Mouse (Mus musculus) megakaryocyte, embryonic 14.5 days (primary cell): ENCODE results near the gene Pla2g4e. TPM values are rescaled to one million over a fixed set of nuclear protein-coding genes. Genes with fewer than 3 reads are reported as not detected.

Source experiments
- H3K27me3 ChIP-seq: replicated peaks from 2 replicates; pipeline ENCODE3; 2012; ENCODE audit warnings: inconsistent platforms
- H3K36me3 ChIP-seq: replicated peaks from 2 replicates; pipeline ENCODE3; 2012; ENCODE audit warnings: low read length, inconsistent platforms, mixed read lengths
- H3K4me1 ChIP-seq: 2 replicates; pipeline ENCODE4 v1.6.1; 2012; ENCODE audit warnings: inconsistent platforms
- H3K4me3 ChIP-seq: replicated peaks from 2 replicates; pipeline ENCODE3; 2012; ENCODE audit warnings: moderate library complexity, mild to moderate bottlenecking, inconsistent platforms
- H3K9me3 ChIP-seq: 2 replicates; pipeline ENCODE4 v1.6.1; 2012; ENCODE audit warnings: inconsistent platforms
- FLI1 ChIP-seq: IDR thresholded peaks from 2 replicates; pipeline ENCODE4 v1.6.1; 2012; ENCODE audit warnings: low read length, inconsistent platforms, mixed read lengths
- GATA1 ChIP-seq: IDR thresholded peaks from 3 replicates; pipeline ENCODE4 v1.6.1; 2012; ENCODE audit warnings: mixed read lengths, low read length, inconsistent platforms, borderline replicate concordance
- polyA plus RNA-seq: library from polyadenylated mRNA; stranded (reverse); fragments of >175 nt; gene quantifications from 2 replicates; pipeline ENCODE4 v1.2.3, GENCODE M21; 2012; ENCODE audit warnings: low replicate concordance; ENCODE audit not compliant: insufficient read depth

Pla2g4e gene
- polyA plus RNA-seq, 1 experiment = 0.07 TPM

GRCm38 (mm10) chr2:120188174-120188573 is 57.0 kb downstream of the Pla2g4e start:
- peaks cover 17% of the 10 kb centered on the region for H3K9me3 ChIP-seq

DNA sequence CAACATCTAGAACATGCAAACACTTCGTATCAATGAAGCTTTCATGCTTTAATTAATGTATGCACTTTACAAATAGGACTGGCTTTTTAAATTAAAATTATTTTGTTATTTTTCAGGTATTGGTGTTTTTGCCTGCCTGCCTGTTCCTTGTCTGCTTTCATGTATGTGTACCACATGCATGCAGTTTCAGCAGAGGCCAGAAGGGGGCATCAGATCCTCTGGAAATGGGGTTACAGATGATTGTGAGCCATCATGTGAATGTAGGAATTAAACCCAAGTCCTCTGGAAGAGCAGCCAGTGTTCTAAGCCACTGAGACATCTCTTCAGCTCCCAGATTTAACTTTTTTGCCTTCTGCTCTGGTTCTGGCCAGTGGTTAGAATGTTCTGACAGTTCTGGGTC is 57.6 kb downstream of the Pla2g4e start:
- TF ChIP-seq GATA1 = no peak
- no peak for TF ChIP-seq FLI1
- H3K9me3 ChIP-seq = peaks cover 17% of the 10 kb centered on the region
- no peak overlapping the region for H3K4me3 ChIP-seq
- H3K36me3 ChIP-seq = no peaks in the 10 kb centered on the region
- peaks cover 4% of the 10 kb centered on the region for H3K4me1 ChIP-seq
- peaks cover 37% of the 10 kb centered on the region for H3K27me3 ChIP-seq

More at GRCm38 (mm10) chr2:120188174-120188573, 57.0 kb downstream of the Pla2g4e start:
- no peak for TF ChIP-seq FLI1
- TF ChIP-seq GATA1 = no peak
- Histone ChIP-seq H3K4me1 (peaks cover 2% of the 10 kb centered on the region), H3K4me3 (no peak overlapping the region), H3K36me3 (no peaks in the 10 kb centered on the region), H3K27me3 (peaks cover 31% of the 10 kb centered on the region)

DNA sequence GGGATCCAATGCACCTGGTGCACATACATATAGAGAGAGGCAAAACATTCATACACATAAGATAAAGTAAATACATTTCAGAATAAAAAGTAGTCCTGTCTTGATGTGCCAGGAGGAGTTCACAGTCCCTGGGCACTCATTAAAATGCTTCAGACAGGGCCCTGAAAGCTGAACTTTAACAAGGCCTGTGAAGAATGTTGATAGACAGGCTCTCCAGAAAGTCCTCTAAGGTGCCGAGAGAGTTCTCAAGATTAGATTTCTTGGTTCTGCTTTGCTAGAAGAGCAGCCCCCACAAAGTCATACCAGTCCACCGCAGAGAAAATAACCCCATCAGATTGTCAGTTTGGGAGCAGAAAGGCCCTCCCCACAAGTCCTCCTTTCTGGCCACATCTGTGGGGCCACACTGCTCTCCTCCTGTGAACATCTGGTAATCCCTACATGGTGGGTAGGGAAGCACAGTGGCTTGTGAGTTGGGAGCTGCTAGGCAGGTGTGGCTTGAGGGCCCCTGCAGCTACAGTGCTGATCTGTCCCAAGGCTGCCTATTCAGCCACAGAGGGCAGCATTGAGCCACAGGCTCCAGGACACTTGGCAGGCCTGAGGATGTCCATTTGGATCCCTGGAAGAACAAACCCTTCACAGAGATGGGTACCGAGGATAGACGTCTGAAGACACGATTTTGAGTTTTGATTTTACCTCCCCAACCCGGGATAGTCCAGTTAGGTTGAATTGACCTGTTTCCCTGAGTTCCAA is 59.4 kb downstream of the Pla2g4e start:
- H3K27me3 ChIP-seq = peaks cover 51% of the 10 kb centered on the region
- TF ChIP-seq FLI1 = no peak
- TF ChIP-seq GATA1 = no peak
- H3K4me1 ChIP-seq = peaks cover 8% of the 10 kb centered on the region
- H3K4me3 ChIP-seq = no peak overlapping the region
- H3K36me3 ChIP-seq = no peaks in the 10 kb centered on the region
- peaks cover 8% of the 10 kb centered on the region; the same call in 1 of the 2 replicates for H3K9me3 ChIP-seq

GRCm38 (mm10) chr2:120178936-120179335 is 66.2 kb downstream of the Pla2g4e start:
- H3K4me3 ChIP-seq = no peak overlapping the region
- TF ChIP-seq GATA1 (no peak), FLI1 (no peak)

DNA sequence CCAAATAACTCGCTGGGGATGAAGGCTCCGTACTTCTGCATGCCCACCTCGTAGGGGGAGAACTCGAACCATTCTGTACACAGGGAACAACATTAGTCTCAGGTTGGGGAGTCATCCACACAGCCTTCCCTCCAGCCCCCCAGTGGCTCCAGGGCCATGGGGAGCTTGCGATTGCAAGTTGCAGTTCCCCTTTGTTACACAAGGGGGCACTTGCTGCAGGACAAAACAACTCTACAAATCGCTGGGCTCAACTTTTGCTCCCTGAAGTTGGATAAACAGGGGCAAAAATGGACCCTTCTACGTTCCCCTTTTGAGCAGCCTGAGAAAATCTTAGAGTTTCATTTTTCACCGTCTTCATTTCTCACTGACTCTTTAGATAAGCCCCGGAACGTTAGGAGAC is 71.4 kb downstream of the Pla2g4e start:
- H3K9me3 ChIP-seq = no peaks in the 10 kb centered on the region
- no peaks in the 10 kb centered on the region for H3K36me3 ChIP-seq
- peaks cover 26% of the 10 kb centered on the region for H3K4me1 ChIP-seq
- H3K4me3 ChIP-seq = no peak overlapping the region
- TF ChIP-seq FLI1 (no peak), GATA1 (no peak)
- H3K27me3 ChIP-seq = peaks cover 28% of the 10 kb centered on the region

More at GRCm38 (mm10) chr2:120178936-120179335, 66.2 kb downstream of the Pla2g4e start:
- H3K9me3 ChIP-seq = no peaks in the 10 kb centered on the region
- H3K4me1 ChIP-seq = peaks cover 12% of the 10 kb centered on the region
- H3K27me3 ChIP-seq = peaks cover 42% of the 10 kb centered on the region
- no peaks in the 10 kb centered on the region for H3K36me3 ChIP-seq

DNA sequence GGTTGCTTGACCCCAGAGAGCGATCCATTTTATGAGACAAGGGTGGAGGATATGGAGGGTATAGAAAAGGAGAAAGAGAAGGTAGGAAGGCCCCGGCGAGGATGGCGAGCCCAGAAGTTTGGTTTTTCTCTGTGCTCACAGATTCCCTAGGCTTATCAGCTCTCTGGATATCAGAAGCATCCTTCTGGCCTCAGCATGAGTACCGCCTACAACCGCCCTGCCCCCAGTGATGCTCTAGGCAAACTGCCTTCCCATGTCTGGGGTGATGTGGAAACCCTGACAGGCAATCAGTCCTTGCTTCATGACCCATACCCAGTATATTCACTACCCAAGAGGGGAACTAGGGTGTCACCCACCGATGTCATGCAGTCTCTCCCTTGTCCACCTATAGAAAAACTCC is 73.8 kb downstream of the Pla2g4e start:
- H3K4me3 ChIP-seq = no peak overlapping the region
- H3K4me1 ChIP-seq = peaks cover 37% of the 10 kb centered on the region
- no peaks in the 10 kb centered on the region for H3K9me3 ChIP-seq
- no peaks in the 10 kb centered on the region for H3K36me3 ChIP-seq
- TF ChIP-seq FLI1 = no peak
- TF ChIP-seq GATA1 = no peak
- H3K27me3 ChIP-seq = peaks cover 22% of the 10 kb centered on the region

- Histone ChIP-seq H3K27me3 (peaks cover 21% of the 10 kb centered on the region), H3K4me1 (peaks cover 38% of the 10 kb centered on the region), H3K9me3 (no peaks in the 10 kb centered on the region), H3K4me3 (peak overlapping the region; percentile 15), H3K36me3 (no peaks in the 10 kb centered on the region)
- TF ChIP-seq FLI1 (no peak), GATA1 (no peak)
These were observed 74.4 kb downstream of the Pla2g4e start for GRCm38 (mm10) chr2:120170726-120171125.

- Histone ChIP-seq H3K36me3 (no peaks in the 10 kb centered on the region), H3K4me3 (no peak overlapping the region), H3K27me3 (peaks cover 14% of the 10 kb centered on the region), H3K4me1 (peaks cover 51% of the 10 kb centered on the region), H3K9me3 (no peaks in the 10 kb centered on the region)
- TF ChIP-seq GATA1 (no peak), FLI1 (no peak)
These were observed 75.8 kb downstream of the Pla2g4e start for GRCm38 (mm10) chr2:120169382-120169781.

- TF ChIP-seq GATA1 (no peak), FLI1 (no peak)
- Histone ChIP-seq H3K36me3 (no peaks in the 10 kb centered on the region), H3K9me3 (no peaks in the 10 kb centered on the region), H3K27me3 (peaks cover 2% of the 10 kb centered on the region), H3K4me3 (no peak overlapping the region), H3K4me1 (peaks cover 54% of the 10 kb centered on the region)
These were observed 77.4 kb downstream of the Pla2g4e start for GRCm38 (mm10) chr2:120167763-120168162.

GRCm38 (mm10) chr2:120165474-120165873 is 79.7 kb downstream of the Pla2g4e start:
- TF ChIP-seq FLI1 (no peak), GATA1 (no peak)
- H3K4me3 ChIP-seq = no peak overlapping the region
- peaks cover 56% of the 10 kb centered on the region for H3K4me1 ChIP-seq
- no peaks in the 10 kb centered on the region for H3K27me3 ChIP-seq
- H3K36me3 ChIP-seq = no peaks in the 10 kb centered on the region
- H3K9me3 ChIP-seq = no peaks in the 10 kb centered on the region
